Mouse (Mus musculus): ENCODE results near the gene Gm4969.
"Not testable (repeated sequence)": the region's sequence is repeated elsewhere in the genome, so short reads cannot be mapped to it uniquely, and the experiment has no call there.

Gene Gm4969

DNA sequence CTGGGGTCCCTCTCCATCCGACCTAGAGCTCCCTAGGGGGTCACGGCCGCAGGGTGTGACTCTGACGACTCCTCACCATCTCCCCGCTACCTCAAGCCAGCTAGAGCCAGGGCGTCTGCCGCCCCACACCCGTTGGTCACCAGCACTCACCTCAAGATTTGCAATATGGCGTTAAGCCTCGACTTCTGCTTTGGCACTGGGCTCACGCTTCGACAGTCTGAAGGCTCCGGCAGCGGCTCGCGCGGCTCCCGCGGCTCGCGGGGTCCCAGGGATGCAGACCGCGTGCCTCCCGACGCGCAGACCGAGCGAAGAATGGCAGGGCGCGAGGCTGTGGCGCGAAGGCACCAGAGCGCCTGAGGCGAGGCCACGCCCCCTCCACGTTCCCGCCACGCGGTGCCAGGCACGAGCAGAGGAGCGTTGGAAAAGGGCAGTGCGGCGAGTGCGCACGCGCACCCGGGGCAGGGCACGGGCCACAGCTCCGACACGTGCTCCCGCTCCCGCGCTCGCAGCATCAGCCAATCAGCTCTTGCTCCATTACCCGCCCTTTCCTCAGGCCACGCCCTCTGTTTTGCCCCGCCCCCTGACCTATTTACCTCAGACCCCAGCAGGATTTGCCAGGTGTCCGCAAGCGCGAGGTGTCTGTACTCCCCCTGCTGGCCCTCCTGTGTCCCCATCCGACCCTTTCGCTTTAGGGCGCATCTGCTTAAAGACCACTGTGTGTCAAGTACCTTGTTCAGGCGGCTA, at the start of gene Gm4969:
Gene Gm4969, minus strand, starts transcription at position 341 of the 744 bp plus-strand sequence.
- in situ Hi-C loops (cut with MboI; ENCODE audit: unreplicated experiment in 2 of 2) = no loop called here

DNA sequence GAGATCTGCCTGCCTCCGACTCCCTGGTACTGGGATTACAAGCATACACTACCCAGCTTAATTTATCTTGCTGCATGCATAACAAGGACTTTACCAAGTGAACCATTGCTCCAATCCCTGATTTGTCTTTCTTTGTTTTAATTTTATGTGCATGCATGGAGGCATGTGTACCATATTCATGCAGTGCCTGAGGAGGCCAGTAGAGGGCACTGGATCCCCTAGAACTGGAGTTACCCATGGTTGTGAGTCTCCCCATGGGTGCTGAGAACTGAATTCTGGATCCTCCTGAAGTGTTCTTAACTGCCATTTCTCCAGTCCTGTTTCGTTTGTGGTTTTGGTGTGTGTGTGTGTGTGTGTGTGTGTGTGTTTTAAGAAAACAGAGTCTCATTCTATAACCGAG, 48.8 kb upstream of the Gm4969 start:
- in situ Hi-C loops (cut with MboI; ENCODE audit: unreplicated experiment in 2 of 2) = loop anchor here in 1 of 2 experiments (10.0 kb wide), 1 partner anchor 118 kb away; the partner anchor contains the start of genes Ppm1n and Rtn2

DNA sequence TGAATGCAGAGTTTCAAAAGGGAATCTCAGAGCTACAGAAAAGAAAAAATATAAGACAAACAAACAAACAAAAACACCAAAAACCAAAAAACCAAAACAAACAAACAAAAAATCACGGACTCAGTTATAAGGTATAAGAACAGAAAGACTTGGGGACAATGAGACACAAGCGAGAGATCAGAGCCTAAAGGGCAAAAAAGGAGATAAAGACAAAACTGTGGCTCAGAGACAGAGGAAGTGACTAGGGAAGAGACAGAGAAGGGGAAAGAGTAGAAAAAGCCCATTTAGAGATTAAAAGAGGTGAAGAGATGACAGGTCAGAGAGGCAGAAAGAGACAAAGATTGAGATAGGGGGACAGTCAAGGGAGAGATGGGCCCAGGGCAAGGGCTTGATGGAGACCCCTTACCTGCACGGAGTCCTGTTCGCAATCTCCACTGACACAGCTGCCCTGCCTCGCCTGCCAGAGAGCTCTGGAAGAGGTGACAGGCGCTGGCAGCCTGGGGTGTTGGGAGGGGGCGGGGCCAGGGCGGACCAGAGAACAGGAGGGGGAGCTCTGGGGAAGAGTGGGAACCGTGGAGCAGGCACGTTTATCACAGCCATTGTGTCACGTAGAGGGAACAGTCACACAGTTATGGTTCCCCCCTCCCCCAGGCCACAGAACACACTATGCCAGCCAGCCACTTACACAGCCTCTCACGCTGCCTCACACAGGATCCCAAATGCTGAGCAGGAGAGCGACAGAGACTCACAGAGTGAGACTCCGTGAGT, 47.7 kb upstream of the Gm4969 start, which contains the start of gene Gipr:
Gene Gipr, minus strand, starts transcription at position 472 of the 768 bp plus-strand sequence.
- in situ Hi-C loops (cut with MboI; ENCODE audit: unreplicated experiment in 2 of 2) = loop anchor here in 1 of 2 experiments (10.0 kb wide), 1 partner anchor 119 kb away; the partner anchor contains the start of genes Ppm1n and Rtn2

DNA sequence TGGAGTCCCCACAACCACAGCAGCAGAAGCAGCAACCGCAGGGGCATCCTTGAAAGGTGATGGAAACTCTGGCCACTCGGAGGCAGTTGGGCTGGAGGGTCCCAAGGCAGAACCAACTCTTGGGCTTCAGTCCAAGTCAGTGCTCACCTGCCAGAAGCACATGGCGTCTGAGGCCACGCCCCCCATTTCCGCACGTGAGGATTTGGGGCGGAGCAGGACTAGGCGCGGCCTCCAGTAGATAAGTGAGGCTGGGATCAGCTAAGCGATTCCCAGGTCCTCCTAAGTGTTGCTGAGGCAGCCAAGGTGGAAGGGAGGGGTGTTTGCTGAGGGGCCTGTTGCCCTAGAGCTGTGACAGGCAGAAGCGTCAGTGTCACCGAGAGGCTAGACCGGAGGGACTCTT, 46.8 kb upstream of the Gm4969 start:
- in situ Hi-C loops (cut with MboI; ENCODE audit: unreplicated experiment in 2 of 2) = loop anchor here in 1 of 2 experiments (10.0 kb wide), 1 partner anchor 120 kb away; the partner anchor contains the start of genes Ppm1n and Rtn2

DNA sequence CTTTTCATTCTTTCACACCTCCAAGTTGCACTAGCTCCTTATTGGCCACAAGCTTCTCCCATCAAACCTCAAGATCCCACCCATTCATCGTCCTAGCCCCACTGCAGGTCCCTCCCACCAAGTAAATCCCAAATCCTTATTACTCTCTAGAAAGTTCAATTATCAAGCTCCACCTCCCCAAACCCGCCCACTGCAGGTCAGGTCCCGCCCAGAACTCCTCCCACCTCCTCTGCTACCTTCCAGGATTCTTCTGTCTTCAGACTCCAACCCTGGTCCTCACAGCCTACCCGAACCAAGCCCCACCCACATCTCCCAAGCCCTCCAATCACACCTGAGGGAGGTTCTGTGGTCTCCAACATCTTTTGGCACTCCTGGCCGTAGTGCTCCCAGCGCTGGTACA, 46.0 kb upstream of the Gm4969 start:
- in situ Hi-C loops (cut with MboI; ENCODE audit: unreplicated experiment in 2 of 2) = loop anchor here in 1 of 2 experiments (10.0 kb wide), 1 partner anchor 121 kb away; the partner anchor contains the start of genes Ppm1n and Rtn2

- in situ Hi-C loops (cut with MboI; ENCODE audit: unreplicated experiment in 2 of 2) = loop anchor here in 1 of 2 experiments (10.0 kb wide), 1 partner anchor 121 kb away; the partner anchor contains the start of genes Ppm1n and Rtn2
Observed at GRCm38 (mm10) chr7:19163752-19164151, 45.6 kb upstream of the Gm4969 start.

GRCm38 (mm10) chr7:19162928-19163327, 44.8 kb upstream of the Gm4969 start:
- in situ Hi-C loops (cut with MboI; ENCODE audit: unreplicated experiment in 2 of 2) = loop anchor here in 1 of 2 experiments (10.0 kb wide), 1 partner anchor 122 kb away; the partner anchor contains the start of genes Ppm1n and Rtn2

GRCm38 (mm10) chr7:19160115-19160514, 41.9 kb upstream of the Gm4969 start:
- in situ Hi-C loops (cut with MboI; ENCODE audit: unreplicated experiment in 2 of 2) = loop anchor here in 1 of 2 experiments (10.0 kb wide), 1 partner anchor 125 kb away; the partner anchor contains the start of genes Ppm1n and Rtn2

- in situ Hi-C loops (cut with MboI; ENCODE audit: unreplicated experiment in 2 of 2) = no loop called here
Observed at GRCm38 (mm10) chr7:19159411-19159810, 41.2 kb upstream of the Gm4969 start.

- in situ Hi-C loops (cut with MboI; ENCODE audit: unreplicated experiment in 2 of 2) = no loop called here
Observed at GRCm38 (mm10) chr7:19158601-19159000, 40.4 kb upstream of the Gm4969 start.

DNA sequence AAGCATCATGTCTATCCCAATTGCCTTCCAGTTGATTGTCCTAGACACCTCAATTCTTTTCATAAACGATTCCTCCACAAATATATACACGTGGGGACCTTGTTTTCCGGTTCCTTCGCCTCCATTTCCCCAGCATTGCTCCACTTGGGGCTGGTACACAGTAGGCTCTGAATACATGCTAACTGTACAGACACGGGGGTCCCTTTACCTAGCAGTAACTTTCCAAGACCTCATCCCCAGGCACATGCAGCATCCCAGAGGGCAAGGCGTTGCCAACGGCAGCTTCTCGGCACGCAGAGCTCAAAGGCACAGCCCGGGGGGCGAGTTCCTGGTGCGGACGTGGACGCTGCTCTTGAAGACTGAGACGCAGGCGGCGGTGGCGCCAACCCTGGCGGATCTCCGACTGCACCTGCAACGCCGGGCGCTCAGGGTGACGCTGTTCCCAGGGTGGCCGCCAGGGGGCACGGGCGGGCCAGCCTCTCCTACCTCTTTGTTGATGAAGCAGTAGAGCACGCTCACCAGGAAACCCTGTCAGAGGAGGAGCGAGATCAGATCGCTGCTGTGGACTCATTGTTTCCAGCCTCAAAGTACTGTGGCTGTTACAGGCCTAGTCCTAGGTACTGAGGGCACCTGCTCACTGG, 39.1 kb upstream of the Gm4969 start:
- in situ Hi-C loops (cut with MboI; ENCODE audit: unreplicated experiment in 2 of 2) = no loop called here

GRCm38 (mm10) chr7:19155825-19156475, 37.8 kb upstream of the Gm4969 start:
- in situ Hi-C loops (cut with MboI; ENCODE audit: unreplicated experiment in 2 of 2) = no loop called here

- in situ Hi-C loops (cut with MboI; ENCODE audit: unreplicated experiment in 2 of 2) = no loop called here
Observed at GRCm38 (mm10) chr7:19154796-19155195, 36.6 kb upstream of the Gm4969 start.

DNA sequence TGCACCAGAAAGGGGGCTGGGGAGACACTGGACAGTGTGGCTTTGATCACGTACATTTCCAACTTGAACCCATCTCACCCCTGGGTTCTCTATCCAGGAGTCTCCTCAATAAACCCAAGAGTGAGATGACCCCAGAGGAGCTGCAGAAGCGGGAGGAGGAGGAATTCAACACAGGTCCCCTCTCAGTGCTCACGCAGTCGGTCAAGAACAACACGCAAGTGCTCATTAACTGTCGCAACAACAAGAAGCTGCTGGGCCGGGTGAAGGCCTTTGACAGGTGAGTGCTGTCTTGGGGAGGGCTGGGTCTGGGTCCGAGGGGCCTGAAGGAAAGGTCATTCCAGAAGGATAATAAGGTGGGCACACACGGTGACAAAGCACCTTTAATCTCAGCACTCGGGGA, 33.0 kb upstream of the Gm4969 start:
- in situ Hi-C loops (cut with MboI; ENCODE audit: unreplicated experiment in 2 of 2) = not testable (repeated sequence)

GRCm38 (mm10) chr7:19149626-19150025, 31.5 kb upstream of the Gm4969 start, which contains the start of gene Snrpd2:
TSS of gene Snrpd2 (plus strand) at chr7:19149722.
- in situ Hi-C loops (cut with MboI; ENCODE audit: unreplicated experiment in 2 of 2) = no loop called here

DNA sequence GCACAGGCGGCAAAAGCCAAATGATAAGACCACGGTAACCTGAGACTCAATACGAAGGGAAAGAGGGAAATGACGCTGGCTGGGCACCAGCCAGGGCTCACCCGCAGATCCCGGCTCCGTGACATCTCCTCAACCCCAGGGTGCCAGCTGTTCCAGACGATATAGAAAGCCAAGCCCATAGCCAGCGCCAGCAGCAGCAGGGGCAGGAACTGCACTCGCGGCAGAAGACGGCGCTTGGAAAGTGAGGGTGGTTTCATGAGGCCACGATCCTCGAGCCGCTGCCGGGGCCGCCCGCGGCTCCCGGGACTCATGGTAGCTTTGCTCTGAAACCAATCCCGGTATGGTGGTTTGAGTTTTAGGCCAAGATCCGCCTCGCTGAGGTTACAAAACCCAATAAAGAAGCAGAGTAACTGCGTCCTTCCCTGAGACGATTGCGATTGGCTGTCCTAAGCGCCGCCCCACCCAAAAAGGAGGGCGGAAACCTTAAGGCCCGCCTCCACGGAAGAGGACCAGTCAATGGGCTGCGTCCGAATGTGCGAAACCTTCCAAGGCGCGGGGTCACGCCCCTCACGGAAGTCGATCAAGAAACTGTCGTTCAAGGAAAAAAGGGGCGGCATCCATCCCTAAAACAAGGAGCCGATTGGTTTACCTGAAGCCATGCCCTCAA, 30.8 kb upstream of the Gm4969 start, which contains the start of gene Qpctl:
Gene Qpctl, minus strand, starts transcription at position 417 of the 667 bp plus-strand sequence.
- in situ Hi-C loops (cut with MboI; ENCODE audit: unreplicated experiment in 2 of 2) = no loop called here

DNA sequence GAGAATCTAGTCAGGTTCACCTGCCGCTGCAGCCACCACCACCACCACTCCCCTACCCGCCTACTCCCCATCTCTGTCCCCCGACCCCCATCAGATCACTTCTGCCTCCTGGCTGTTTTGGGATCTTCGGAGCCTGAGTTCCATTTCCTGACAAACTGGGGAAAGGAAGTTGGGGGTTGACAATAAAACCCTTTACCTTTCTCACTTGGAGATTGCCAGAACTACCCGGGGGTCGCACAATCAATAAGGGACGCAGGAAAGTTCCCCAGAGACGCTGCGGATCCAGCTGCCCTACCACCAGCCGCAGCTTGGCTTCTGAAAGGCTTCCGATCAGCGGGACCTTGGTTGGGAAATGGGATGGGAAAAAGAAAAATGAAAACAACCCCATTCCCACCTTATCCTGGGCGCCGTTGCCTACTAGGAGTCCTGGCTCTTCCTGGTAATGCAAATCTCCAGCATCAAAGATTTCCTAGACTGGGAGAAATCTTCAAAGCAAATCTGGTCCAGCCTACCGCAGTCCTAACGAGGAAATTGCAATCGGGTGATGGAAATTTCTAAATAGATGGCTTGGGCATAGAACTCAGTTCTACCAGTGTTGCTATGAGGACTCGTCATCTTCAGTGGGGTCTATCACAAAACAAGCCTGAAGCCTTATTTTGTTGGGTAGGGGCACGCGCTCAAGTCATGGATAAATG, 30.2 kb upstream of the Gm4969 start:
- in situ Hi-C loops (cut with MboI; ENCODE audit: unreplicated experiment in 2 of 2) = no loop called here

- in situ Hi-C loops (cut with MboI; ENCODE audit: unreplicated experiment in 2 of 2) = no loop called here
Observed at GRCm38 (mm10) chr7:19147497-19148045, 29.4 kb upstream of the Gm4969 start.

Measured in v-Abl transformed pro-B cells (cell line).